Mouse (Mus musculus) forebrain, embryonic 16.5 days (tissue): Measurements from ENCODE around the gene Gm20532. TPM values are rescaled to one million over a fixed set of nuclear protein-coding genes. Genes with fewer than 3 reads are reported as not detected.

ENCODE experiments used
- ATAC-seq: fragments of 200-750 bp; cut with Nextera tagmentation; 2 replicates; pipeline ENCODE4 v1.8.0; 2017; ENCODE audit warnings: mild to moderate bottlenecking, moderate library complexity
- H3K27ac ChIP-seq: fragments of 300-500 bp; sonication (generic); 2 replicates; pipeline ENCODE4 v1.5.1; 2014; ENCODE audit warnings: low read length, control low read depth
- H3K27me3 ChIP-seq: fragments of 300-500 bp; sonication (generic); replicated peaks from 2 replicates; pipeline ENCODE4 v1.6.1; 2014; ENCODE audit warnings: low read length; ENCODE audit not compliant: control insufficient read depth, insufficient read depth
- H3K36me3 ChIP-seq: fragments of 300-500 bp; sonication (generic); 2 replicates; pipeline ENCODE4 v1.6.1; 2014; ENCODE audit not compliant: control insufficient read depth, insufficient read depth
- H3K4me1 ChIP-seq: fragments of 300-500 bp; sonication (generic); replicated peaks from 2 replicates; pipeline ENCODE4 v1.6.1; 2014; ENCODE audit warnings: low read length; ENCODE audit not compliant: control insufficient read depth, insufficient read depth
- H3K4me2 ChIP-seq: fragments of 300-500 bp; sonication (generic); 2 replicates; pipeline ENCODE4 v1.6.1; 2014; ENCODE audit warnings: mild to moderate bottlenecking, low read length, control low read depth
- H3K4me3 ChIP-seq: fragments of 300-500 bp; sonication (generic); replicated peaks from 2 replicates; pipeline ENCODE4 v1.5.1; 2014; ENCODE audit warnings: mild to moderate bottlenecking, low read length, control low read depth
- H3K9ac ChIP-seq: fragments of 300-500 bp; sonication (generic); replicated peaks from 2 replicates; pipeline ENCODE4 v1.6.1; 2014; ENCODE audit warnings: low read depth, low read length, control low read depth
- H3K9me3 ChIP-seq: fragments of 300-500 bp; sonication (generic); 2 replicates; pipeline ENCODE4 v1.6.1; 2016; ENCODE audit warnings: low read length; ENCODE audit not compliant: control insufficient read depth
- WGBS: fragments of 180-500 bp; shearing (Covaris S2); extraction: QIAGEN DNeasy Blood & Tissue Kit; methylation state at CpG from one replicate; pipeline ENCODE4 v1.1.7; 2014; 5-methylcytosine and 5-hydroxymethylcytosine counted together
- polyA plus RNA-seq: library from polyadenylated mRNA; unstranded; fragments of >200 nt; fragmentation: Nextera tagmentation; extraction: Ambion mirVana; gene quantifications from 2 replicates; pipeline ENCODE4 v1.2.1, GENCODE M21; 2015

Gene Gm20532
- polyA plus RNA-seq, 1 experiment from 2014 or later = not detected

- Histone ChIP-seq H3K27ac (no peak overlapping the region), H3K36me3 (no peaks in the 10 kb centered on the region), H3K4me1 (peaks cover 2% of the 10 kb centered on the region; the same call in 1 of the 2 replicates), H3K4me2 (no peak overlapping the region), H3K9me3 (no peaks in the 10 kb centered on the region), H3K4me3 (no peak overlapping the region), H3K9ac (no peak overlapping the region), H3K27me3 (peaks cover 21% of the 10 kb centered on the region)
- no peak for ATAC-seq
- 91% methylated on average over 3 of the region's 3 CpGs for WGBS
Measured at GRCm38 (mm10) chr2:26606579-26606978, 20.1 kb downstream of the Gm20532 start.

GRCm38 (mm10) chr2:26607056-26607910 is 20.8 kb downstream of the Gm20532 start:
- H3K27ac ChIP-seq = no peak overlapping the region
- ATAC-seq = no peak
- H3K36me3 ChIP-seq = no peaks in the 10 kb centered on the region
- H3K4me2 ChIP-seq = no peak overlapping the region
- H3K4me3 ChIP-seq = no peak overlapping the region
- H3K4me1 ChIP-seq = peaks cover 2% of the 10 kb centered on the region; the same call in 1 of the 2 replicates
- H3K9ac ChIP-seq = no peak overlapping the region
- peaks cover 21% of the 10 kb centered on the region for H3K27me3 ChIP-seq
- WGBS = 63% methylated on average over 6 of the region's 6 CpGs
- no peaks in the 10 kb centered on the region for H3K9me3 ChIP-seq

GRCm38 (mm10) chr2:26608781-26609180 is 22.3 kb downstream of the Gm20532 start:
- Histone ChIP-seq H3K27me3 (peaks cover 8% of the 10 kb centered on the region), H3K36me3 (no peaks in the 10 kb centered on the region), H3K27ac (no peak overlapping the region), H3K4me1 (peaks cover 2% of the 10 kb centered on the region; the same call in 1 of the 2 replicates), H3K4me3 (no peak overlapping the region), H3K9ac (no peak overlapping the region), H3K9me3 (no peaks in the 10 kb centered on the region), H3K4me2 (no peak overlapping the region)
- ATAC-seq = no peak

- Histone ChIP-seq H3K36me3 (no peaks in the 10 kb centered on the region), H3K4me2 (no peak overlapping the region), H3K27ac (no peak overlapping the region), H3K27me3 (peaks cover 4% of the 10 kb centered on the region), H3K4me1 (peaks cover 2% of the 10 kb centered on the region; the same call in 1 of the 2 replicates), H3K9ac (no peak overlapping the region), H3K9me3 (no peaks in the 10 kb centered on the region), H3K4me3 (no peak overlapping the region)
- ATAC-seq = no peak
Measured at GRCm38 (mm10) chr2:26609261-26609661, 22.8 kb downstream of the Gm20532 start.

- no peaks in the 10 kb centered on the region for H3K36me3 ChIP-seq
- H3K9ac ChIP-seq = no peak overlapping the region
- 69% methylated on average over 3 of the region's 3 CpGs for WGBS
- no peak overlapping the region for H3K4me3 ChIP-seq
- H3K4me1 ChIP-seq = no peaks in the 10 kb centered on the region
- no peak overlapping the region for H3K27ac ChIP-seq
- H3K4me2 ChIP-seq = no peak overlapping the region
- H3K9me3 ChIP-seq = no peaks in the 10 kb centered on the region
- no peak for ATAC-seq
- H3K27me3 ChIP-seq = no peaks in the 10 kb centered on the region
Measured at GRCm38 (mm10) chr2:26610526-26610925, 24.1 kb downstream of the Gm20532 start.

GRCm38 (mm10) chr2:26611054-26611453 is 24.6 kb downstream of the Gm20532 start:
- H3K9me3 ChIP-seq = no peaks in the 10 kb centered on the region
- H3K36me3 ChIP-seq = no peaks in the 10 kb centered on the region
- no peak overlapping the region for H3K27ac ChIP-seq
- no peak for ATAC-seq
- H3K4me3 ChIP-seq = no peak overlapping the region
- no peak overlapping the region for H3K4me2 ChIP-seq
- no peaks in the 10 kb centered on the region for H3K27me3 ChIP-seq
- no peaks in the 10 kb centered on the region for H3K4me1 ChIP-seq
- no peak overlapping the region for H3K9ac ChIP-seq

GRCm38 (mm10) chr2:26611896-26612295 is 25.5 kb downstream of the Gm20532 start:
- no peaks in the 10 kb centered on the region for H3K4me1 ChIP-seq
- H3K27me3 ChIP-seq = no peaks in the 10 kb centered on the region
- no peak overlapping the region for H3K4me3 ChIP-seq
- no peak overlapping the region for H3K4me2 ChIP-seq
- H3K9me3 ChIP-seq = no peaks in the 10 kb centered on the region
- no peaks in the 10 kb centered on the region for H3K36me3 ChIP-seq
- H3K27ac ChIP-seq = no peak overlapping the region
- no peak for ATAC-seq
- H3K9ac ChIP-seq = no peak overlapping the region

- 80% methylated on average over 5 of the region's 5 CpGs for WGBS
- Histone ChIP-seq H3K27ac (no peak overlapping the region), H3K27me3 (no peaks in the 10 kb centered on the region)
Measured at GRCm38 (mm10) chr2:26614903-26615302, 28.5 kb downstream of the Gm20532 start.

GRCm38 (mm10) chr2:26615459-26616124 is 29.2 kb downstream of the Gm20532 start:
- Histone ChIP-seq H3K4me2 (no peak overlapping the region), H3K4me3 (no peak overlapping the region), H3K27ac (no peak overlapping the region), H3K4me1 (no peaks in the 10 kb centered on the region), H3K9ac (no peak overlapping the region), H3K27me3 (no peaks in the 10 kb centered on the region), H3K36me3 (no peaks in the 10 kb centered on the region), H3K9me3 (no peaks in the 10 kb centered on the region)
- no peak for ATAC-seq
- 89% methylated on average over 4 of the region's 4 CpGs for WGBS

More at GRCm38 (mm10) chr2:26614903-26615302, 28.5 kb downstream of the Gm20532 start:
- H3K4me1 ChIP-seq = no peaks in the 10 kb centered on the region
- ATAC-seq = no peak
- H3K4me3 ChIP-seq = no peak overlapping the region
- no peaks in the 10 kb centered on the region for H3K36me3 ChIP-seq
- H3K4me2 ChIP-seq = no peak overlapping the region
- H3K9ac ChIP-seq = no peak overlapping the region
- H3K9me3 ChIP-seq = no peaks in the 10 kb centered on the region
